Mouse (Mus musculus): ENCODE data around the gene Fat3. TPM values are rescaled to one million over a fixed set of nuclear protein-coding genes. Genes with fewer than 3 reads are reported as not detected.

Fat3 gene
- polyA plus RNA-seq, 1 experiment from 2014 or later = 11.7 TPM

DNA sequence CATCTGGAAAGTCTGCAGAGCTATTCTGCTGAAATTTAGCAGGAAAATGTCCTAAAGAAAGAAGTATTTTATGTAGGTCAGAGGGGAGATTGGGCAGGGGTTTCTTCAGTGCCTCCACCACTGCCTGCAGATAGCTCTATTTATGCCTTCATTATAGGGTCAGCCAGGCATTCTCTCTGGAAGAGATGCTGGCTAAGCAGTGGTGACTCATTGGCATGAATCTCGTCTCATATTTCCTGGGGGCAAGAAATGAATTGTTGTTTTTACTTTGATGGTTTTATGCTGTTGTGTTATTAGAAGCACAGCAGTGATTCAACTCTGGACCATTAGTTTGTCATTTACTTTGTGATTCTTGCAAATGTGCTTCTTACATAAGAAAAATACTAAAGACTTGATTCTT lies 588.4 kb downstream of the Fat3 start:
- Histone ChIP-seq H3K27ac (replicated peaks) (no peak overlapping the region), H3K27me3 (no peaks in the 10 kb centered on the region), H3K36me3 (peaks cover 6% of the 10 kb centered on the region; the same call in 1 of the 2 replicates), H3K4me2 (replicated peaks) (no peak overlapping the region), H3K4me1 (no peaks in the 10 kb centered on the region), H3K4me3 (no peak overlapping the region), H3K9me3 (no peaks in the 10 kb centered on the region), H3K9ac (replicated peaks) (no peak overlapping the region)
- WGBS = 36% methylated on average over 1 of the region's 1 CpGs
- no peak for ATAC-seq (replicated peaks)

DNA sequence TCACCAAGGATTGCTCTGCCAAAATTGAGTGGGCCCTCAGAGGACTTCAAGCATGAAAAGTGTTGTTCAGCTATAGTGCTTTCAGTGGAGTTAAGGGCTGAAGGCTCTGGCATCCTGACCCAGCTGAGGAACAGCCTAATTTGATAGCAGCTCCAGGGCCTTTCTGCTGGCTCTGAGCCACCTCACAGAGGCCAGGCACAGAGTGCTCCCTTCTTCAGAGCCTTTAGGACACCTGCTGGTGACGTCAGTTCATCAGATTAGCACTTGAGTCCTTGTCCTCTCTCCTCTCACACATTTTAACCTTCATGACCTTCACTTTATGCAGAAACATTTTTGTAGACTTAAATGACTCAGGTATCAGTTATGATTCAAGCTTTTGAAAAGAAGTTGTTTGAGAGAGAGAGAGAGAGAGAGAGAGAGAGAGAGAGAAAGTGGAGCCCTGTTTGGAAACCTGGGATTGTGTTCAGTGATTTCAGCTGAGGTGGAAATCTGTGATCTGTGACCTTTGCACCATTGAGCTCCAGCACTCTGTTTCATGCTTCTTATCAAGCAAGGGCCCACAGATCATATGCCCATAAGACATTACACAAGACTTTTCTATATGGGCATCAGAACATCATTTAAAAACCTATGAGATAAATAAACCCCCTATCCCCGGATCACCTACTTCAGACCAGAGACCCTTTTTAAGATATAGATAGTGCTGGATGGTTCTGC lies 591.5 kb downstream of the Fat3 start:
- H3K36me3 ChIP-seq = no peaks in the 10 kb centered on the region
- H3K27ac ChIP-seq (replicated peaks) = no peak overlapping the region
- H3K4me1 ChIP-seq = no peaks in the 10 kb centered on the region
- H3K9me3 ChIP-seq = no peaks in the 10 kb centered on the region
- ATAC-seq (replicated peaks) = no peak
- WGBS = 66% methylated on average over 2 of the region's 2 CpGs
- no peaks in the 10 kb centered on the region for H3K27me3 ChIP-seq
- no peak overlapping the region for H3K4me3 ChIP-seq
- no peak overlapping the region for H3K9ac ChIP-seq (replicated peaks)
- no peak overlapping the region for H3K4me2 ChIP-seq (replicated peaks)

- no peak overlapping the region for H3K4me2 ChIP-seq (replicated peaks)
- no peaks in the 10 kb centered on the region for H3K9me3 ChIP-seq
- H3K4me1 ChIP-seq = peaks cover 6% of the 10 kb centered on the region
- no peak overlapping the region for H3K4me3 ChIP-seq
- no peaks in the 10 kb centered on the region for H3K36me3 ChIP-seq
- H3K27me3 ChIP-seq = no peaks in the 10 kb centered on the region
- no peak overlapping the region for H3K9ac ChIP-seq (replicated peaks)
- peak overlapping the region; percentile 34; the same call in 1 of the 2 replicates for H3K27ac ChIP-seq (replicated peaks)
- WGBS = 28% methylated on average over 9 of the region's 9 CpGs
- ATAC-seq (replicated peaks) = peak; percentile 55; the same call in 1 of the 2 replicates
These were observed 596.9 kb downstream of the Fat3 start for GRCm38 (mm10) chr9:15903948-15904750.

GRCm38 (mm10) chr9:15898112-15898511 lies 603.0 kb downstream of the Fat3 start:
- Histone ChIP-seq H3K4me1 (no peaks in the 10 kb centered on the region; the same call in none of the 2 replicates), H3K9me3 (no peaks in the 10 kb centered on the region), H3K27ac (replicated peaks) (no peak overlapping the region), H3K9ac (replicated peaks) (no peak overlapping the region), H3K27me3 (no peaks in the 10 kb centered on the region), H3K4me2 (replicated peaks) (no peak overlapping the region), H3K4me3 (no peak overlapping the region), H3K36me3 (no peaks in the 10 kb centered on the region)
- peak; percentile 77; the same call in 1 of the 2 replicates for ATAC-seq (replicated peaks)
- WGBS = 27% methylated on average over 2 of the region's 2 CpGs

DNA sequence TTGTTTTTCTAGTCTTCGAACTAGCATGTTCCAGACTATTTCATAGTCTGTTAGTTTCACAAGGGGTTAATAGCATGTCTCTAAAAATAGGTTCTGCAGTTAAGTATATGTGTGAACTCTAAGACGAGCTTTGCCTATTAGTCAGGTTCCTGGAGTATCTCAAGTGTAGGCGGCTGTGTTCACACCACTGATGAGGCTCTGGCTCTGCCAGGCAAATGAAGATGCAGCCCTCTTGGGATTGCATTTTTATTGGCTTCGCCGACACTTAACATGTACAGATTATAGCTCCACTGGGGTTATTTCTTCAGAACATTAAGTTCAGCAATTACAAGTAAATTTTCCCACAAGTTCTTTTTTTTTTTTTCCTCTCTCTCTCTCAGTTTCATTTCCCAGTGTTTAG lies 614.3 kb downstream of the Fat3 start:
- ATAC-seq (replicated peaks) = no peak; the same call in 1 of the 2 replicates
- WGBS = 56% methylated on average over 5 of the region's 5 CpGs

DNA sequence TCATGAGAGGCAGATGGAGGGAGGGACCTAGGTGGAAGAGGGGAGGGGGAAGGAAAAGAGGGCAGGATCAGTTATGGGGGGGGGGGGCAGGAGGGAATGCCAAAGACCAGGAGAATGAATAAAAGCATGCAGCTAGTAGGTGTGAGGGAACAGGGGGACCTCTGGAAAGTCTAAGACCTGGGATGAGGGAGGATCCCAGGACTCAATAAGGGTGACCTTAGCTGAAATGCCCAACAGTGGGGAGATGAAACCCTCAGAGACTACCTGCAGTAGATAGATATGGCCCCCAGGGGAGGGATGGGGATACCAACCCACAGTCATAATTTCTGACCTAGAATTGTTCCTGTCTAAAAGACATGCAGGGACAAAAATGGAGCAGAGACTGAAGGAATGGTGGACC lies 620.3 kb downstream of the Fat3 start:
- Histone ChIP-seq H3K9me3 (no peaks in the 10 kb centered on the region), H3K27me3 (no peaks in the 10 kb centered on the region), H3K4me2 (replicated peaks) (no peak overlapping the region), H3K4me1 (no peaks in the 10 kb centered on the region; the same call in 1 of the 2 replicates), H3K9ac (replicated peaks) (no peak overlapping the region), H3K36me3 (no peaks in the 10 kb centered on the region), H3K4me3 (no peak overlapping the region), H3K27ac (replicated peaks) (no peak overlapping the region)
- ATAC-seq (replicated peaks) = peak; percentile 52; the same call in 1 of the 2 replicates

More for the DNA sequence above, 614.3 kb downstream of the Fat3 start:
- no peak overlapping the region for H3K4me3 ChIP-seq
- H3K9me3 ChIP-seq = no peaks in the 10 kb centered on the region
- H3K9ac ChIP-seq (replicated peaks) = no peak overlapping the region
- H3K36me3 ChIP-seq = no peaks in the 10 kb centered on the region
- H3K27ac ChIP-seq (replicated peaks) = no peak overlapping the region
- no peaks in the 10 kb centered on the region for H3K4me1 ChIP-seq
- no peaks in the 10 kb centered on the region for H3K27me3 ChIP-seq
- H3K4me2 ChIP-seq (replicated peaks) = no peak overlapping the region

DNA sequence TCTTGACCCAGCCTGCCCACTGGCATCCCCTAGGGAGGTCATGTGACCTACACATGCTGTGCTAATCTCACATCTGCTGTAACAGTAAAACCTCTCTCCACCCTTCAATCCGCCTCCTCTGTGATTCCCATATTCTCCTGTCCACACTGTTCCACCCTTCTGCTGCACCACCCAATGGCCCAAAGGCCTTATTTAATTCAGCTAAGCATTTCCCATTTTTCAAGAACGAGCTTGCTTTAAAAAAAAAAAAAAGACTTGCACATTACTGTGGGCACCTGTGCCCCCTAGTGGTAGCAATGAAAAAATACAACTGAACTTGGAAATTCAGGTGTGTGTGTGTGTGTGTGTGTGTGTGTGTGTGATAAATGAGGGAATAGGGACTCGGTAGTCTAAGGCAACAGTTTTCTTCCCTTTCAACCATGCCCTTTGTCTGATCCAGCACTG lies 620.9 kb downstream of the Fat3 start:
- H3K4me3 ChIP-seq = no peak overlapping the region
- H3K27me3 ChIP-seq = no peaks in the 10 kb centered on the region
- no peak overlapping the region for H3K9ac ChIP-seq (replicated peaks)
- H3K36me3 ChIP-seq = no peaks in the 10 kb centered on the region
- WGBS = 18% methylated on average over 3 of the region's 3 CpGs
- H3K4me1 ChIP-seq = no peaks in the 10 kb centered on the region; the same call in 1 of the 2 replicates
- no peak overlapping the region for H3K4me2 ChIP-seq (replicated peaks)
- H3K9me3 ChIP-seq = no peaks in the 10 kb centered on the region
- H3K27ac ChIP-seq (replicated peaks) = no peak overlapping the region
- ATAC-seq (replicated peaks) = peak; percentile 82

GRCm38 (mm10) chr9:15874506-15875160 lies 626.5 kb downstream of the Fat3 start, which contains the start of gene Mtnr1b:
Gene Mtnr1b, minus strand, starts transcription at chr9:15874556.
- Histone ChIP-seq H3K9ac (replicated peaks) (no peak within 1 kb of the TSS), H3K4me2 (replicated peaks) (no peak within 1 kb of the TSS), H3K36me3 (no peaks in the 10 kb centered on the region), H3K27ac (replicated peaks) (no peak within 1 kb of the TSS), H3K4me3 (no peak within 1 kb of the TSS), H3K4me1 (no peaks in the 10 kb centered on the region), H3K9me3 (no peaks in the 10 kb centered on the region), H3K27me3 (no peaks in the 10 kb centered on the region)
- 63% methylated on average over 19 of the region's 19 CpGs for WGBS
- ATAC-seq (replicated peaks) = no peak

DNA sequence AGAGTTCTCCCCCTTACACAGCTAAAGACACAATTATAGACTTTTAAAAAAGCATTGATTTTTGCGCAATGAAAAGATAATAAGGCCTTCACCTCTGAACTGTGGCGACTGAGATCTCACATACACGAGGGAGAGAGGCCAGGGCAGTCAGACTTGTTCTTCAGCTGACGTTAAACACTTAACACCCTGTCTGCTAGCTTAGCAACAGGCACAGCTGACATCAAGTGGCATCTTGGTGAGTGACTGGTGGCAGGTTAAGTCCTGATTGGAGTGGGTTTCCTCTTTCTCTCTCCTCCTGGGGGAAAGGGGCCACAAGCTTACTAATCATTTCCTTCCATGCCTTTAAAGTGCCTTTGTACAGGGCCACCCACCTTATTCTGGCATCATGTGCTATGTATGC lies 631.1 kb downstream of the Fat3 start:
- no peaks in the 10 kb centered on the region for H3K27me3 ChIP-seq
- H3K9me3 ChIP-seq = no peaks in the 10 kb centered on the region
- no peak overlapping the region for H3K4me2 ChIP-seq (replicated peaks)
- no peak overlapping the region for H3K4me3 ChIP-seq
- no peaks in the 10 kb centered on the region for H3K36me3 ChIP-seq
- H3K4me1 ChIP-seq = peaks cover 4% of the 10 kb centered on the region; the same call in 1 of the 2 replicates
- no peak for ATAC-seq (replicated peaks)
- H3K9ac ChIP-seq (replicated peaks) = no peak overlapping the region
- H3K27ac ChIP-seq (replicated peaks) = no peak overlapping the region
- WGBS = 60% methylated on average over 4 of the region's 4 CpGs

DNA sequence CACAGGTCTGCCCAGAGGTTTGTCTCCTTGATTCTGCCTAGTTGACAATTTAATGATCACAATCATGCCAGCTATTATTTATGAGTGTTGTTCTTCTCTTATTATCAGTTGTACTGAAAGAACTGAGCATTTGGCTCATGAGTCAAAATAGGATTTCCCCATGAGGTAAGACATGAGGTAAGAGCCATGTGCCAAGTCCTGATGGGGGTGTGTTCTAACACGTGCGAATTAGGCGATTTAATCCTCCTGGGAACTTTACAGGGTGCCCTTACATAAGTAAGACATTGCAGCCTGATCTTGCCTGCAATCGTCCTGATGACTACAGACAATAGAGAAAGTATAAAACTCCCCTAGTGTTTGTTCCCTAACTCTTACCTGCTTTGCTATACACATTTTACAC lies 631.6 kb downstream of the Fat3 start:
- no peaks in the 10 kb centered on the region for H3K9me3 ChIP-seq
- no peaks in the 10 kb centered on the region for H3K36me3 ChIP-seq
- 44% methylated on average over 4 of the region's 4 CpGs for WGBS
- H3K27me3 ChIP-seq = no peaks in the 10 kb centered on the region
- no peak overlapping the region for H3K4me2 ChIP-seq (replicated peaks)
- H3K4me3 ChIP-seq = no peak overlapping the region
- no peak for ATAC-seq (replicated peaks)
- peaks cover 4% of the 10 kb centered on the region; the same call in 1 of the 2 replicates for H3K4me1 ChIP-seq
- H3K27ac ChIP-seq (replicated peaks) = no peak overlapping the region
- no peak overlapping the region for H3K9ac ChIP-seq (replicated peaks)

- no peak overlapping the region for H3K9ac ChIP-seq (replicated peaks)
These were observed 634.6 kb downstream of the Fat3 start for GRCm38 (mm10) chr9:15866280-15867072.

More at GRCm38 (mm10) chr9:15866280-15867072, 634.6 kb downstream of the Fat3 start:
- Histone ChIP-seq H3K4me3 (no peak overlapping the region), H3K36me3 (no peaks in the 10 kb centered on the region), H3K27me3 (no peaks in the 10 kb centered on the region), H3K4me1 (peaks cover 4% of the 10 kb centered on the region; the same call in 1 of the 2 replicates), H3K27ac (replicated peaks) (no peak overlapping the region), H3K4me2 (replicated peaks) (no peak overlapping the region), H3K9me3 (no peaks in the 10 kb centered on the region)
- 59% methylated on average over 10 of the region's 10 CpGs for WGBS
- no peak for ATAC-seq (replicated peaks)

Data from forebrain, embryonic 15.5 days (tissue).